Mouse (Mus musculus) large intestine, adult 2 months (tissue): ENCODE results near the gene Olfr1291-ps1. TPM values are rescaled to one million over a fixed set of nuclear protein-coding genes. Genes with fewer than 3 reads are reported as not detected.

Source experiments
- DNase-seq: peaks from one replicate; pipeline ENCODE4 v3.0.0-alpha.2; 2012; ENCODE audit warnings: low read depth, low spot score
- WGBS: fragments of 180-500 bp; shearing (Covaris S2); methylation state at CpG from one replicate; pipeline ENCODE4 v1.1.7; 2018; 5-methylcytosine and 5-hydroxymethylcytosine counted together
- polyA plus RNA-seq: library from polyadenylated mRNA; depleted of rRNA; stranded (reverse); fragments of >200 nt; gene quantifications from 2 replicates; pipeline ENCODE4 v1.2.3, GENCODE M21; 2012; rRNA removed

The Olfr1291-ps1 gene
- not detected in 2 replicates for polyA plus RNA-seq

GRCm38 (mm10) chr2:111496880-111497279, at the start of gene Olfr1291-ps1:
Olfr1291-ps1 (plus strand) TSS chr2:111497180.
- no peak for DNase-seq
- WGBS, result 82% methylated on average over 3 of the region's 3 CpGs

GRCm38 (mm10) chr2:111448842-111449241, 48.1 kb upstream of the Olfr1291-ps1 start, which contains the start of gene Olfr1287:
Olfr1287 (plus strand) TSS chr2:111449142.
- WGBS, result 41% methylated on average over 1 of the region's 1 CpGs
- no peak for DNase-seq

DNA sequence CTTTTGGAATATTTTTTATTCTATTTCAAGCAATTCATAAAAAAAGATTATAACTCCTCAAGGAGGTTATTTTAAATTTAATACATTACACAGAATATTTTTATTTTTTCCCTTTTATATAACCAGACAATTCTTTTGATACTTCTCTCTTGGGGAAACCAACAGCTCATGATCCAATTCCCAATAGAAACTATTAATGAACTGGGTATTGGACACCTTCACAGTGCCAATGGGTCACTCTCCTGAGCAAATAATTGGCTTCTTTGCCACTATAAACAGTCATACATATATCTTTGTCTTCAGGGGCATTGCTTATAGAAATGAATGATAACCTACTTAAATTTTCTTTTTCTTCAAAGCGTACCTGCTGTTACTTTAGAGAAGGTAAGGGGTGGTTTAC, 23.2 kb upstream of the Olfr1291-ps1 start, which contains the start of gene Olfr1288:
Gene Olfr1288 (plus strand): TSS at position 301 of the 400 bp plus-strand sequence.
- WGBS, result 93% methylated on average over 1 of the region's 1 CpGs
- DNase-seq, result no peak

- DNase-seq, result no peak
- WGBS, result 70% methylated on average over 1 of the region's 1 CpGs
These were observed 16.5 kb upstream of the Olfr1291-ps1 start, which contains the start of gene Olfr1289 for GRCm38 (mm10) chr2:111480519-111480918. Olfr1289 (plus strand) TSS chr2:111480819.

- 73% methylated on average over 5 of the region's 5 CpGs for WGBS
- DNase-seq, result no peak
These were observed 3.3 kb upstream of the Olfr1291-ps1 start, which contains the start of gene Olfr1290 for GRCm38 (mm10) chr2:111493729-111494128. Olfr1290 (minus strand) TSS chr2:111493829.

- DNase-seq, result no peak
- WGBS, result 86% methylated on average over 10 of the region's 10 CpGs
These were observed 20.5 kb downstream of the Olfr1291-ps1 start for GRCm38 (mm10) chr2:111517451-111517850.

DNA sequence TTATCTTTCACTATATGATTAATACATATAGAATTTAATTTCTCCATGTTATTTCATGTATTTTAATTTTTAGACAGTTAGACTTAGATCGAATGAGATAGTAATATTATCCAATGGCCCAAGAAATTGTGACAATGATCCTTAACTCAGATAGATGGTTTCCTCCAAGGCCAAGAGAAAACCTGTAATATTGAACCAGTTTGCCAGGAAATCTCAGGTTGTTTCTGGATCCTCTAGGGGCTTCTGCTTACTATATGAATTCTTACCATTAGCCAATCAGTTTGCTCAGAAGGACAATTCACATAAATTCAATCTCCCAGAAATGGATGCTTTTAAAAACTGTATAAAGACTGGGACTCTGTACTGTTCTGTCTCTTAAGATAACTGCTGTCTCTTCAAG, 27.9 kb downstream of the Olfr1291-ps1 start, which contains the start of gene Olfr1293-ps:
Gene Olfr1293-ps (plus strand): TSS at position 301 of the 400 bp plus-strand sequence.
- DNase-seq, result no peak
- 81% methylated on average over 1 of the region's 1 CpGs for WGBS

DNA sequence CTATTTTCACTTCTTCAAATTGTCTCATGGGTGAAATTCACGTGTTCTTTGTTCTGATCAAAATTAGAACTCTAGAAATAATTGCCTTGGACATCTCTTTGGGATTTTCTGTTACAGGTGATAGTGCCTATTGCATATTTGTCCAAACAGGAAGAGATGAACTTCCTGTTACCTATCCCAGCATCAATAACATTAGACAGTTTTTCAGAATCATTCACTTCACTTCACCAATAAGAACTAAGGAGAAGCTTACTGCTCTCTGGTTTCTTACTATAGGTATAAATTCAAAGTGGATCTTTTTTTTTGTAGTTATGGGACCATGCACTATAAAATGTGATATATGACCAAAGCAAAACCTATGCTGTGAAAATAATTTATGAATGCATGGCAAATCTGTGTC, 43.2 kb downstream of the Olfr1291-ps1 start, which contains the start of gene Olfr1294:
Gene Olfr1294 (minus strand): TSS at position 101 of the 400 bp plus-strand sequence.
- 26% methylated on average over 1 of the region's 1 CpGs for WGBS
- no peak for DNase-seq

Other genes with a start within 250 kb of the Olfr1291-ps1 start
- not detected in 2 replicates for gene Olfr1276, start 242.7 kb upstream of the Olfr1291-ps1 start, polyA plus RNA-seq
- gene Olfr1277, start 223.1 kb upstream of the Olfr1291-ps1 start, polyA plus RNA-seq, result not detected in 2 replicates
- gene Olfr1278, start 207.0 kb upstream of the Olfr1291-ps1 start, polyA plus RNA-seq, result not detected in 2 replicates
- not detected in 2 replicates for gene Olfr1279, start 196.5 kb upstream of the Olfr1291-ps1 start, polyA plus RNA-seq
- gene Olfr1280, start 183.2 kb upstream of the Olfr1291-ps1 start, polyA plus RNA-seq, result not detected in 2 replicates
- gene Olfr1281, start 170.7 kb upstream of the Olfr1291-ps1 start, polyA plus RNA-seq, result not detected in 2 replicates
- gene Olfr1282, start 161.1 kb upstream of the Olfr1291-ps1 start, polyA plus RNA-seq, result not detected in 2 replicates
- not detected in 2 replicates for gene Olfr1283, start 130.4 kb upstream of the Olfr1291-ps1 start, polyA plus RNA-seq
- gene Olfr1284, start 121.7 kb upstream of the Olfr1291-ps1 start, polyA plus RNA-seq, result not detected in 2 replicates
- not detected in 2 replicates for gene Olfr1286, start 74.1 kb upstream of the Olfr1291-ps1 start, polyA plus RNA-seq
- gene Olfr1287, start 48.0 kb upstream of the Olfr1291-ps1 start, polyA plus RNA-seq, result not detected in 2 replicates
- gene Olfr1288, start 23.1 kb upstream of the Olfr1291-ps1 start, polyA plus RNA-seq, result not detected in 2 replicates
- gene Olfr1289, start 16.4 kb upstream of the Olfr1291-ps1 start, polyA plus RNA-seq, result not detected in 2 replicates
- not detected in 2 replicates for gene Olfr1290, start 3.4 kb upstream of the Olfr1291-ps1 start, polyA plus RNA-seq
- not detected in 2 replicates for gene Olfr1293-ps, start 28.0 kb downstream of the Olfr1291-ps1 start, polyA plus RNA-seq
- not detected in 2 replicates for gene Olfr1294, start 43.1 kb downstream of the Olfr1291-ps1 start, polyA plus RNA-seq
- gene Olfr1295, start 72.5 kb downstream of the Olfr1291-ps1 start, polyA plus RNA-seq, result not detected in 2 replicates
- gene Olfr1297, start 129.3 kb downstream of the Olfr1291-ps1 start, polyA plus RNA-seq, result not detected in 2 replicates
- gene Olfr1298, start 152.0 kb downstream of the Olfr1291-ps1 start, polyA plus RNA-seq, result not detected in 2 replicates
- not detected in 2 replicates for gene Olfr1299, start 164.2 kb downstream of the Olfr1291-ps1 start, polyA plus RNA-seq